Mouse (Mus musculus): ENCODE results near the gene Orai2.
"Not testable (repeated sequence)": the region's sequence is repeated elsewhere in the genome, so short reads cannot be mapped to it uniquely, and the experiment has no call there.

Gene Orai2

GRCm38 (mm10) chr5:136137658-136138274, 32.7 kb downstream of the Orai2 start:
- no peak for DNase-seq (ENCODE audit: low spot score in 2 of 2)

- DNase-seq (ENCODE audit: low spot score in 2 of 2), result no peak
These were observed 34.1 kb downstream of the Orai2 start for GRCm38 (mm10) chr5:136136292-136136990.

- DNase-seq (ENCODE audit: low spot score in 2 of 2), result peak; percentile 90 to 92
These were observed 34.8 kb downstream of the Orai2 start, which contains the start of the genes Lrwd1 and Alkbh4 for GRCm38 (mm10) chr5:136135571-136136291. Lrwd1 (minus strand) TSS chr5:136136074. Alkbh4 (plus strand) TSS chr5:136136146.

DNA sequence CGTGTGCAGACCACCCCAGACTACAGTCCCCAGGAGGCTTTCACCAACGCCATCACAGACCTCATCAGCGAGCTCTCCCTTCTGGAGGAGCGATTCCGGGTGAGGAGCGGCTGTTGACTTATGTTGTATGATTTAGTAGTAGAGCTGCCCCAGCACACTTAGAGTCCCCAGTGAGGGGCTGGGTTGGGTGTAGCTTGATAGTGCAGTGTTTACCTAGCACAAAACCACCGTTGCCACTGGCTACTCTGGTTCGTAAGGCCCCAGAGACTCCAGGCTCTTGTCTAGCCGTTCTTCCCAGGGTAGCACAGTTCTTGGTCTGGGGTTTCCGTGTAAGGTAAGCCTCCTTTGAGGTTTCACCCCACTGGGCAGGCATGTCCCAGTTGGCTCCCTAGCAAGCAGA, 48.3 kb downstream of the Orai2 start:
- DNase-seq (ENCODE audit: low spot score in 2 of 2), result no peak

DNA sequence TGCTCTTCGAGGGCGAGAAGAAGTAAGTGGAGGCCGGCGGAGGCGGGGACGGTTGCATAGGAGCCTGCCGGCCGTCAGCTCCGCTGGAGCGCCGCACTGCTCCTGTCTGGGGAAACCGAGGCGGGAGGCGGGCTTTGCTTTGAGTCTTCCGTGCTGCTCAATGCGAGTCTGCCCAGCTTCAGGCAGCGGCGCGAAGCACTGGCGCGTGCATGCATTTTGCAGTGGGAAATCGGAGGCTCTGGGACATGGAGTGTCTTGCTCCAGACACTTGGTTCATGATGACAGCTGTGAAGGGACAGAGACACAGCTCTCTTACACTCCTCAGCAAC, 53.8 kb downstream of the Orai2 start:
- no peak for DNase-seq (ENCODE audit: low spot score in 2 of 2)

GRCm38 (mm10) chr5:136115891-136116783, 54.4 kb downstream of the Orai2 start, which contains the start of gene Polr2j:
Polr2j (plus strand) TSS chr5:136116631.
- peak; percentile 92 to 96 for DNase-seq (ENCODE audit: low spot score in 2 of 2)

- DNase-seq (ENCODE audit: low spot score in 2 of 2), result not testable (repeated sequence)
These were observed 57.0 kb downstream of the Orai2 start for GRCm38 (mm10) chr5:136113546-136113945.

GRCm38 (mm10) chr5:136109042-136109441, 61.5 kb downstream of the Orai2 start:
- no peak for DNase-seq (ENCODE audit: low spot score in 2 of 2)

- DNase-seq (ENCODE audit: low spot score in 2 of 2), result no peak
These were observed 62.0 kb downstream of the Orai2 start for GRCm38 (mm10) chr5:136108486-136108885.

DNA sequence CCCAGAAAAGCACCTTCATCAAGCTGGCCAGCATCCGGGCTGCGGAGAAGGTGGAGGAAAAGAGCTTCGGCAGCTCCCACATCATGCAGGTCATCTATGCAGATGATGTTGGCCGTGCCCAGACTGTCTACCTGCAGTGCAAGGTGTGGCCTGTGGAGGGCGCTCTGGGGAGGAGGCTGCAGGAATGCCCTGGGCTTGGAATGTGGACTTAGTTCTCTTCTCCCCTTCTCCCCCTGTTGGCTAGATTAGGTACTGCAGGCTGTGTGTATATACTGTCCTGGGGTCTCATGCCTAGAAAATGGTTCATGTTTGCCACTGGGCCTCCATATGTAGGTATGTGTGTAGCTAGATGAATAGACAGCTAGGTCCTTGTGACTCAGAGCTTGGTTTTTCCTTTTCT, 66.0 kb downstream of the Orai2 start:
- no peak for DNase-seq (ENCODE audit: low spot score in 2 of 2)

DNA sequence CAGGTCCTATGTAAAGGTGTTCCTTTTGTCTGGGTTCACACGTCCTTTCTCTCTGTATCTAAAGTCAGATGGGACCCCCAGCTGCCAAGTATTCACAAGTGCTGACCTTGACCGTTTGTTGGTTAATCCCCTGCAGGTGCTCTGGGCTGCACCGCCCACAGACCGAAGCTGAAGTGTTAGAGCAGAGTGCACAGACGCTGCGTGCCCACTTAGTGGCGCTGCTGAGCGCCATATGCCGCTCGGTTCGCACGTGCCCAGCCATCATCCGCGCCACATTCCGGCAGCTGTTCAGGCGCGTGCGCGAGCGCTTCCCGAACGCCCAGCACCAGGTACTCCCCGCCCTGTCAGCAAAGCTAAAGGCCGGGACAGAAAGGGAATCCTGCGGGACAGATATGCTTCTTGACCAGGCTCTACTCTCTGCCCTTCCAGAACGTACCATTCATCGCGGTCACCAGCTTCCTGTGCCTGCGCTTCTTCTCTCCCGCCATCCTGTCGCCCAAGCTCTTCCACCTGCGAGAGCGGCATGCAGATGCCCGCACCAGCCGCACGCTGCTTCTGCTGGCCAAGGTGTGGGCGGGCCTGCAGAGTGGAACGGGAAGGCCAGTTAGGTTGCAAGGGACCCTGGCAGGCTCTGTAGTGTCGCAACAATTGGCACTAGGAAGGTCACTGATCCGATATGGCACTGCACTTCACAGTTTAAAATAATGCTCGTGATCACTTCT, 68.3 kb downstream of the Orai2 start:
- DNase-seq (ENCODE audit: low spot score in 2 of 2), result peak; percentile 40 to 50

GRCm38 (mm10) chr5:136098536-136098935, 72.0 kb downstream of the Orai2 start:
- DNase-seq (ENCODE audit: low spot score in 2 of 2), result no peak

Measured in frontal cortex, postnatal 14 days (tissue).